Mouse (Mus musculus) brain, embryonic 14.5 days (tissue): ENCODE measurements around the gene Ccdc39.

Experiments used
- CTCF ChIP-seq: fragments of 200-500 bp; IDR thresholded peaks from 2 replicates; pipeline ENCODE4 v1.5.1; 2012; ENCODE audit warnings: inconsistent platforms, mild to moderate bottlenecking, moderate library complexity, borderline replicate concordance; ENCODE audit not compliant: insufficient read depth, insufficient read length; ENCODE audit errors: extremely low read depth
- POLR2A ChIP-seq: fragments of 200-500 bp; IDR thresholded peaks from 2 replicates; pipeline ENCODE4 v1.6.1; 2012; ENCODE audit warnings: mild to moderate bottlenecking, inconsistent platforms, borderline replicate concordance; ENCODE audit not compliant: poor library complexity, insufficient read depth, insufficient read length, severe bottlenecking; ENCODE audit errors: extremely low read depth

DNA sequence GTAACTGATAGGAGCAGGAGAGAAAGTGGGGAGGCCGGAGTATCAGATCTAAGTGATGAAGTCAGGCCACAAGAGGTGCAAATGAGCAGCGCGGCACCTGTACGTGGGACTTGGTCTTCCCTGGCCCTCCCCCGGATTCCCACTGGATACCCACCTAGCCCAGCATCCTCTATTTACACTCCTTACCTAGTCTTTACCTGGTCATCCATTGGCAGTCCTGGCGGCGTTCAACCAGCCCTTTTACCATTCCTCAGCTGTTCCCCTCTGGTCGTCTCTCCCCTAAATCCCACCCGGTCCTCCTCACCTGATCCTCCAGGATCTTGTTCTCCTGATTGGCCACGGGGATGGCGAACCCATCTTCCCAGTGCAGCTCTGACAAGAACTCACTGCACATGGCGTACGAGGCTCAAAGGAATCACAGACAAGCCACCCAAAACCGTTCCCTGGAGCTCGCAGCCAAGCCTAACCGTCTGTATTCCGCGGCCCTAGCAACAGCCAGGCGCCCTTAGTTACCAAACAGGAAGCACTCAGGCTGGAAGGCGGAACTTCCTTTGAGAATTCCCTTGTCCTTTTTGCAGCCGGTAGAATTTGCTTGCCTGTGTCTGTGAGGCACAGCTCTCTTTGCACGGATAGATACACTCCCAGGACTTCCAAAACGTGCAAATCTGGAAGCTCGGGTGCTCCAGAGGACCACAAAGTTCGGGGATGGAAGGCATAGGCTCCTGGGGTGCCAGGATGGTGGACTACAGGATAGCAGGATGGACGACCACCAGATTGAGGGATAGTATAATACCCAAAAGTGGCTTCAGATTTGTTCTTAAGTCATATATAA lies at the start of gene Ccdc39:
- TF ChIP-seq CTCF, result peak; percentile 26; the same call in 1 of the 2 replicates
- TF ChIP-seq POLR2A, result peak; percentile 44; the same call in 1 of the 2 replicates
